Mouse (Mus musculus) T-cell, adult 66 days (primary cell): ENCODE measurements around the gene Scml4. TPM values are rescaled to one million over a fixed set of nuclear protein-coding genes. Genes with fewer than 3 reads are reported as not detected.

Experiments used
- total RNA-seq, 2 experiments: library from RNA; stranded (reverse); gene quantifications; 3 replicates in 1 of 2; 4 replicates in 1 of 2; pipeline ENCODE4 v1.2.4; 2023

Gene Scml4
- 100 to 1,000 TPM; 224 to 257 TPM for total RNA-seq

DNA sequence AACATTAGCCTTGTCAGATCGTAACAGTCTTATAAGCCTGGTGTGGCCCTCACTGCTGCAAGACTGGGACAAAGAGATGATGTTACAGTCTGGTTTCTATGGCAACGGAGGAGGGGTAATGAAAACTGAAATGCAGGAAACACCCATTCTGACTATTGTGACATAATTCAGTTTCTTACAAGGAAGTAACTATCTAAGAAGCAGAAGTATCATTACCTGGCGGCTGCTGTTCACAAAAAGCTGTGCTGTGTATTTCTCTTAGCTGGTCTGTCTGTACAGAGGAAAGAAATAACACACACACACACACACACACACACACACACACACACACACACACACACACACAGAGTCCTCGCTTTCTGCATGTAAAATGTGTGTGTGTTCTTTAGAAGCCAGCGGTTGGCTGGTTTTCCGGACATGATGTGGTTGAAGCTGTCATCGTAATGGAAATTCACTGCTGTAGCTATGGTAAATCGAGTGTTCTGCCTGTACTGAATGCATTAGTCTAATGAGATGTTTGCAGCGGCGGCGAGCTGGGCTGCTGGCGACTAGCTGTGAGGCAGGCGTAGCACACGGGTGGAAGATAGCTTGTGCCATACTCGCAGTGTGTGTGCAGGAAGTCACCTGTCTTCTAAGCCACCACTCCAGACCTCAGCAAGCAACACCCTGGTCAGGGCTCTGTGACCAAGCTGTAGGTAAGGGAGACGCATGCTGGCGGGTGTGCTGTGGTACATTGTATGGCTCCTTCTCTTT, at the start of gene Scml4:
Gene Scml4, plus strand, starts transcription at position 212 of the 753 bp plus-strand sequence.

Other genes starting within 250 kb of the Scml4 start
- 10 to 100 TPM; 52.7 to 57.2 TPM for gene Sec63, start 98.9 kb upstream of the Scml4 start, total RNA-seq